Mouse (Mus musculus): ENCODE measurements around the gene Nprl3.
"Not testable (repeated sequence)": the region's sequence is repeated elsewhere in the genome, so short reads cannot be mapped to it uniquely, and the experiment has no call there.

The Nprl3 gene

GRCm38 (mm10) chr11:32267188-32267884 is at the start of gene Nprl3:
Gene Nprl3 (minus strand): TSS chr11:32267707.
- peak; percentile 94 for DNase-seq (ENCODE audit: low spot score)

DNA sequence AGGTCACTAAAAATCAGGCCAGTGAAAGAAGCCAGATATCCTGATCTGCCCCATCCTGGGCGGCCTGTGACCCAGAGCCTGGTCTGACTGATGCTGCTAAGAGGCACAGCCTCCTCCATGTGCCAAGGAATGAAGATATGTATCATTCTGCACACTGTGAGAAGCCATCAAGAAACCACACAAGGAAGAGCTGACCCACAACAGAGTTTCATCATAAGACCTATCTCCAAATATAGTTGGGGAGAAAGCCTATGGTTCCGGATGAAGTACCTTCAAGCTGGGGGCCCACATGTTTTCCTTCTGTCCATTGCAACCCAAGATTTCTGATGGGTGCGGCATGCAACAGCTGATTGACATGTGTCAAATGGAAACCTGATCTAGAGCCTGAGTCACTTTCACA is 48.5 kb upstream of the Nprl3 start:
- no peak for DNase-seq (ENCODE audit: low spot score)

DNA sequence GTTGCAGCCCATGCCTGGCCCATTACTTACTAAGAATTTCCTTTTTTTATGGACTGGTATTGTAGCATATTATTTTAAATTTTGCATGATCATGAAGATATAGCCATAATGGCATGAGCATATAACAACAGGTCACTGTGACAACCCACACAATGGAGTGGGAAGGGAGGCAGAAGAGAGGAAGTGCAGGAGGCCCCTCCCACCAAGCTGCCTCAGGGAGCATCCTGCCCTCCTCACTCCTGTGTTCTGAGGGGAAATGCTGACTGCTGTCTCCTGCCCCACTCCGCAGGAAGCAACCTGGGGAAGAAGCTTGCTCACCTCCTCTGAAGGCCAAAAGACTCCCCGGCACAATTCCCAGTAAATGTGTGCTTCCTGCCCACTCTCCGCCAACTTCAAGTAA is 42.4 kb upstream of the Nprl3 start:
- DNase-seq (ENCODE audit: low spot score), result no peak

DNA sequence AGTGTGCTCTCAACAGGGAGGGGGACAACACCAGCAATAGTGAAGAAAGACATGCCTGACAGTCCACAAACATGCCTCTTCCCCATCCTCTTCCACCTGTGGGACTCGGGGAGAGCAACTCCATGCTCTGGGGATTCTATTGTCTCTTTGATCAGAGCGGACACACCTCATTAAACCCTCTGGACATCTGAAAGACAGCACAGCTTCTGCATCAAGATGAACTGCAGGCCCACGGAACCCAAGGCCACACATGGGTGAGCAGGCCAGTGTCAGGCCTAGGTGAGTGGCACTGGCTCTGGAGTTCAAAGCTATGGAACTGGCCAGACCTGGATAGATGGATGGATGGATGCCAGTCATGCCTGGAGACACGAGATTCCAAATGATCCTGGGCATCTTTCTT is 41.9 kb upstream of the Nprl3 start:
- DNase-seq (ENCODE audit: low spot score), result no peak

GRCm38 (mm10) chr11:32307006-32307405 is 39.5 kb upstream of the Nprl3 start:
- DNase-seq (ENCODE audit: low spot score), result no peak

DNA sequence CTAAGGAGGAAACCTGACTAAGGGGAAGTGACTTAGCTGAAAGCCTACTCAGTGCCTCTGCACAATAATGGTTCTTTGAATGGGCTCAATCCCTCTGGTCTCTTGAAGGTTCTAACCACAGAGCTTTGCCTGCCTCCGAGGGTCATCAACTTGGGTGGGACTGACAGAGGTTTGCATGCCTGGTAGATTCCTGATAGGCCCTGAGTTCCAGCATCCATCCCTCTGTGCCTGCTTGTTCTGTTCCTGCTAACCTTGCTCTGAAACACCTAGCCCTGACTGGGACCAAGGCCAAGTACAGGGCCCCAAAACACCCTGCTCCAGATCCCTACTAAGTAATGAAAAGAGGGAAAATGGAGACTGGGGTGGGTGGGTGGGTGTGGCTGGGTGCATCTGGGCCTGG is 35.9 kb upstream of the Nprl3 start:
- DNase-seq (ENCODE audit: low spot score), result no peak

DNA sequence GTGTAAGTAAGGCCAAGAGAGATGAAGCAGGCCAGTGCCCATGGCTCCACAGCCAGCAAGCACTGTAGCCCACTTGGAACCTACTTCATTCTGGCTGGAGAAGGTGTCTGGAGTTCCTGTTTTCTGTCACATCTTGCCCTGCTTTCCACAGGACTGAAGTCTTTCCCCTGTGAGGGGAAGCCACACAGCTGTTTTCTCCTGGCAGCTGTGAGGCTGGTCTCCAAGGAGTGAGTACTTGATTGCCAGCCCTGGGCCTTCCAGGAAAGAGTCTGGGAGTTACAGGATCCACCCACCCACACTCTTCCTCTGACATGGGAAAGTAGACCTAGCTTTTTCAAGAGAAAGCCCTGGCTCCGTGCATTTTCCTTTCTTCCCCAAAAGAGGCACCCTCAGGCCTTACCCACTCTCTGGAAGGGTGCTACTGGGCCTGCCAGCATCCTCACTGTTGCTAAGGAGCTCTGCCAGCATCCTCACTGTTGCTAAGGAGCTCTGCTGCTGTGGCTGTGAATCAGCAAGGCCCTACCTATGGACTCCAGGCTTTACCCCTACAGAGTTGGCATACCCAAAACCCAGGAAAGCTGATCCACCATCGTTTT is 35.4 kb upstream of the Nprl3 start:
- DNase-seq (ENCODE audit: low spot score), result no peak

GRCm38 (mm10) chr11:32301506-32301905 is 34.0 kb upstream of the Nprl3 start:
- DNase-seq (ENCODE audit: low spot score), result no peak

- DNase-seq (ENCODE audit: low spot score), result no peak
These were observed 33.1 kb upstream of the Nprl3 start for GRCm38 (mm10) chr11:32300279-32301267.

DNA sequence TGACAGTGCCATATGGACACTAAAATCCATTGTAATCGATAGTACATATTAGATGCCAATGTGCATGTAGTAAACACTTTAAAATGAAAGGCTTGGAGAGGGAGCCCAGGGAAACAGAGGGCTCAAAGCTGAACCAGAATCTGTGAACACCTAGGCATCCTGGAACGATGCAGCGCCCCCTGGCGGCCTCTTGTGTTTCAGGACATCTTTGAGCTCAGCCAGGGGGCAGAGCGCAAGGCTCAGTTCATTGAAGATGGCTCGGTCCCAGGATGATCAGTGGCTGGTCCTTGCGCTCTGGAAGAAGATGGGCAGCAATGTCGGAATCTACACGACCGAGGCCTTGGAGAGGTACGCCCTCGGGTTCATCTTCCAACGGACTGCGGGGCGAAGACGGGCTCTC is 32.4 kb upstream of the Nprl3 start, which contains the start of gene Hbq1a:
Gene Hbq1a, plus strand, starts transcription at position 205 of the 400 bp plus-strand sequence.
- peak; percentile 24 for DNase-seq (ENCODE audit: low spot score)

DNA sequence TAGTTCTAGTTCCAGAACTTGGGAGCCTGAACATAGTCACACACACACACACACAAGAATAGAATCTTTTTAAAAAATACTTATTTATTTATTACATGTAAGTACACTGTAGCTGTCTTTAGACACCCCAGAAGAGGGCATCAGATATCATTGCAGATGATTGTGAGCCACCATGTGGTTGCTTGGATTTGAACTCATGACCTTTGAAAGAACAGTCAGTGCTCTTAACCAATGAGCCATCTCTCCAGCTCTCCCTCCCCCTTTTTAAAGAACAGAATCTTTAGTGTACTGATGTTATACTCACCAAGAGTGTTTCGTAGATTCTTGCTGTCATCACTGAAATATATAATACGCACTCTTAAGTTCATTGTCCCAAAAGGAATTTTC is 31.0 kb upstream of the Nprl3 start:
- DNase-seq (ENCODE audit: low spot score), result no peak

DNA sequence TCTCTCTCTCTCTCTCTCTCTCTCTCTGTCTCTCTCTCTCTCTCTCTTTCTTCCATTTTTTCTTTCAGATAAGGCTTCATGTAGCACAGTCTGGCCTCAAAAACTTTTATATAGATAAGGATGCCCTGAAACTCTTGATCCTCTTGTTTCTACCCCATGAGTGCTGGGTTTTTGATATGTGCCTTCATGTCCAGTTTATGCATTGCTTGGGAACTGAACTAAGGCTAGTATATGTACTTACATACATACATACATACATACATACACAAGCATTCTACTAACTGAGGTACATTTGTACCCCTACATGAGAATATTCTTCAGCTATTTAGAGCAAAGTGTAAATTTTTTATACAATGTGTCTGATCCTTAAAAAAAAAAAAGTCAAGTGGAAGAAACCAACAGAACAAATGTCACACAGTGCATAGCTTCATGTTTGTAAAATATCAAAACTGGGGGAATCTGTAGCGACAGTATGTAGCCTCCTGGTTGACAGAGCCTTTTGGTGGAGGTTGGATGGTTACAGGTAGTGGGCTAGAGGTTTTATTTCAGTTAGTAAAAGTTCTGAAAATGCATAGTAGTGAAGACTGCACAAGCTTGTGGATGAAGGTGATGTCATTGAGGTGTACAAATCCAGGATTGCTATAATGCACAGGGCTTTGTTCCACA is 30.5 kb upstream of the Nprl3 start:
- DNase-seq (ENCODE audit: low spot score), result no peak

DNA sequence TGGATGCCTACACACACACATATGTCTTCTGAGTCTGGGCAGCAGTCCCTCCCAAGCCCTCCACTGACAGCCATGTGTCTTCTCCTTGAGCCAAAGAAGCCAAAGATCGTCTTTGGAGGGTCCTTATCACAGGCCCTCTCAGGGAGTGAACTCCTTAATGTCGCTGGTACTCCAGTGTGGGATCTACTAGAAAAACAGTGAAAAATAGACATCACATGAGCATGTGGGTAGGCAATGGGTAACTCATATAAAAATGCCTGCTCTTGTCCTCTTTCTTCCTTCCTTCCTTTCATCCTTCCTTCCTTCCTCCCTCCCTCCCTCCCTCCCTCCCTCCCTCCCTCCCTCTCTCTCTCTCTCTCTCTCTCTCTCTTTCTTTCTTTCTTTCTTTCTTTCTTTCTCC is 29.9 kb upstream of the Nprl3 start:
- not testable (repeated sequence) for DNase-seq (ENCODE audit: low spot score)

- DNase-seq (ENCODE audit: low spot score), result not testable (repeated sequence)
These were observed 28.7 kb upstream of the Nprl3 start, which contains the start of gene Hba-a2 for GRCm38 (mm10) chr11:32296203-32296602. Gene Hba-a2 (plus strand): TSS chr11:32296489.

- not testable (repeated sequence) for DNase-seq (ENCODE audit: low spot score)
These were observed 26.0 kb upstream of the Nprl3 start for GRCm38 (mm10) chr11:32293479-32293878.

DNA sequence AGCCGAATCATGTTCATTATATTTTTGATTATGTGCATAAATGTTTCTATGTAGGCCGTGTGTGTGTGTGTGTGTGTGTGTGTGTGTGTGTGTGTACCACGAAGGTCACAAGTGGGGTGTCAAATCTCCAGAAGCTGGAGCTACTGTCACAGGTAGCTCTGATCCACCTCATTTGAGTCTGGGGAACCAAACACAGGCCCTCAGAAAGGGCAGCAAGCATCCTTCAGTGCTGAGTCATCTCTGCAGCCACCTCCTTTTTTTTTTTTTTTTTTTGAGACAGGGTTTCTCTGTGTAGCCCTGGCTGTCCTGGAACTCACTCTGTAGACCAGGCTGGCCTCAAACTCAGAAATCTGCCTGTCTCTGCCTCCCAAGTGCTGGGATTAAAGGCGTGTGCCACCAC is 25.3 kb upstream of the Nprl3 start:
- DNase-seq (ENCODE audit: low spot score), result not testable (repeated sequence)

- DNase-seq (ENCODE audit: low spot score), result no peak
These were observed 20.0 kb upstream of the Nprl3 start for GRCm38 (mm10) chr11:32287493-32287825.

DNA sequence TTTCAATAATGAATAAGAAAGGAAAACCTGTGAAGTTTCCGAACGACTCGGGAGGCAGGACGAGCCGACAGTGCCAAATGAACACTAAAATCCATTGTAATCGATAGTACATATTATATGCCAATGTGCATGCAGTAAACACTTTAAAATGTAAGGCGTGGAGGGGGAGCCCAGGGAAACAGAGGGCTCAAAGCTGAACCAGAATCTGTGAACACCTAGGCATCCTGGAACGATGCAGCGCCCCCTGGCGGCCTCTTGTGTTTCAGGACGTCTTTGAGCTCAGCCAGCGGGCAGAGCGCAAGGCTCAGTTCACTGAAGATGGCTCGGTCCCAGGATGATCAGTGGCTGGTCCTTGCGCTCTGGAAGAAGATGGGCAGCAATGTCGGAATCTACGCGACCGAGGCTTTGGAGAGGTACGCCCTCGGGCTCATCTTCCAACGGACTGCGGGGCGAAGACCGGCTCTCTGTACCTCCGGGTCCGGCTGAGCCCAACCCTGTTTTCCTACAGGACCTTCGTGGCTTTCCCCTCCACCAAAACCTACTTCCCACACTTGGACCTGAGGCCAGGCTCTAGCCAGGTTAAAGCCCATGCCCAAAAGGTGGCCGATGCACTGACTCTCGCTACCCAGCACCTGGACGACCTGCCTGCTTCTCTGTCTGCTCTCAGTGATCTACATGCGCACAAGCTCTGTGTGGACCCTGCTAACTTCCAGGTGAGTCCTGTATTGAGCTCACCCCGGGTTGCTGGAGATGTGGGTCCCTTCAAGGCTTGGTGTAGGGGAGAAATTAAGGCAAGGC is 19.4 kb upstream of the Nprl3 start, which contains the start of gene Hbq1b:
Gene Hbq1b, plus strand, starts transcription at position 271 of the 798 bp plus-strand sequence.
- peak; percentile 60 for DNase-seq (ENCODE audit: low spot score)

DNA sequence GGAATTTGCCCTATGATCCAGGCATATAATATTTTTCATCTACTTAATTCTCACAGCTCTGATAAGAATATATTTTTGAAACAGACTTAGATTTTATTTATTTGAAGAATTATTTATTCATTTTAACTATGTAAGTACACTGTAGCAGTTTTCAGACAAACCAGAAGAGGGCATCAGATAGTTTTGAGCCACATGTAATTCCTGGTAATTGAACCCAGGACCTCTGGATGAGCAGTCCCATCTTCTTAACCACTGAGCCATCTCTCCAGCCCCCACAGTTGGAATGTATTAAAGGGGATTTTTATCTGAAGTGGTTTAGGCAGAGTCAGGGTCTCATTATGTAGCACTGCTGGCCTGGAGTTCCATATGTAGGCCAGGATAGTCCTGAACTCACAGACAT is 18.4 kb upstream of the Nprl3 start:
- DNase-seq (ENCODE audit: low spot score), result not testable (repeated sequence)

GRCm38 (mm10) chr11:32285031-32285775 is 17.7 kb upstream of the Nprl3 start:
- DNase-seq (ENCODE audit: low spot score), result no peak

All from ovary, postnatal 10 days (tissue).